9 mouse cellular contexts compared by ENCODE assay signal in the genomic region with DNA sequence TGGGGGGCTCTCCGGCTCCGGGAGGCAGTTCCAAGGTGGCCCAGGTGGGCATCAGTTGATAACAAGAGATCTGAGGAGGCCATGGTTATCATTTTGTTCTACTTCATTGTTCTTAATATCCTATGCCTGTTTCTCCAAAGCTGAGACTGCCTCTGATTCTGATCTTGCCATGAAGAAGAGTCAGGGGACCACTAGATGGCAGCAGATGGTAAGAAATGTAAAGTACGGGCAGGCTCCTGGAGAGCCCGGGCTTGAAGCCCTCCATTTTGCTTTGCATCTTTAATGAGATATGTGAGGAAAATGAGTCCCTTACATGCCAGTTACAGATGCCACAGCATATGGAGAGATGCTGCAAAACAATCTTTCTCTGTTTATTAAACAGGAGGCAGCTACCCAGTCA.
DNase-seq lines count a peak whose midpoint lies in the region; ATAC-seq and TF ChIP-seq lines count a peak whose summit lies in the region.
"Had no signal": no experiment of that assay in that cellular context is flagged by ENCODE, and none has a peak within 500 bp of the region (broad histone marks: within the 10 kb centered on the region; RNA-seq: fewer than 3 reads in every experiment).

No protein-coding gene starts in this region.

- TF ChIP-seq CTCF in bone marrow macrophage, adult 2 months (IDR thresholded peaks at IDR 0.05; ENCODE audit: low read depth, low read length), result peak; percentile 76

- DNase-seq in ES-CJ7 (ENCODE audit: low read depth, low spot score), result peak; percentile 82
- DNase-seq in heart, postnatal 4 days, result peak; percentile 83
- peak; percentile 74 to 93 for DNase-seq in layer of hippocampus, adult 18-20 months (ENCODE audit: low spot score in 2 of 2)
- DNase-seq in lung, postnatal 14 days, result peak; percentile 83
- peak; percentile 53 for DNase-seq in retina, adult 2 months (ENCODE audit: low read depth, low spot score)
- peak; percentile 67 for DNase-seq in thymus, postnatal 25 days

- no peak overlapping the region for H3K4me3 ChIP-seq in bone marrow macrophage, adult 2 months (ENCODE audit: insufficient read depth, low read length)
- H3K4me3 ChIP-seq: liver, embryonic 15.5 days had no signal

- no peaks in the 10 kb centered on the region for H3K4me1 ChIP-seq in bone marrow macrophage, adult 2 months (ENCODE audit: control insufficient read depth, insufficient read depth, low read length)

- no peak overlapping the region for H3K27ac ChIP-seq in bone marrow macrophage, adult 2 months (ENCODE audit: insufficient read depth, low read depth, low read length)
- H3K27ac ChIP-seq: liver, embryonic 15.5 days had no signal

- TF ChIP-seq POLR2A in bone marrow macrophage, adult 2 months (IDR thresholded peaks at IDR 0.05; ENCODE audit: borderline replicate concordance, low read depth, low read length), result no peak

- ATAC-seq in erythroblast, adult 5-6 weeks (replicated peaks; ENCODE audit: low FRiP score, poor library complexity, severe bottlenecking), result 0 out of 2 replicates have a peak, but pooled peaks have one; percentile 63
